Mouse (Mus musculus) adrenal gland, postnatal 4 days (tissue): ENCODE results near the gene Syndig1. TPM values are rescaled to one million over a fixed set of nuclear protein-coding genes. Genes with fewer than 3 reads are reported as not detected.

Experiments used
- DNase-seq, 2 experiments: peaks; one replicate each; pipeline ENCODE4 v3.0.0; 2021 to 2022; ENCODE audit warnings: low spot score in 2 of 2, mixed read lengths in 2 of 2
- total RNA-seq, 2 experiments: library from RNA; stranded (reverse); gene quantifications; 2 replicates each; pipeline ENCODE4 v1.2.3; 2021

The Syndig1 gene
- total RNA-seq, 2 experiments from 2014 or later: 2.9 to 3.5 TPM

- DNase-seq: no peak
Observed at GRCm38 (mm10) chr2:149872496-149872895, 43.5 kb downstream of the Syndig1 start.

GRCm38 (mm10) chr2:149873346-149873745 is 44.3 kb downstream of the Syndig1 start:
- DNase-seq: no peak

- no peak for DNase-seq
Observed at GRCm38 (mm10) chr2:149877954-149878353, 48.9 kb downstream of the Syndig1 start.

GRCm38 (mm10) chr2:149887634-149888033 is 58.6 kb downstream of the Syndig1 start:
- no peak for DNase-seq

GRCm38 (mm10) chr2:149891647-149892046 is 62.6 kb downstream of the Syndig1 start:
- DNase-seq: no peak

- no peak for DNase-seq
Observed at GRCm38 (mm10) chr2:149896337-149896736, 67.3 kb downstream of the Syndig1 start.

GRCm38 (mm10) chr2:149899615-149900014 is 70.6 kb downstream of the Syndig1 start:
- DNase-seq: no peak

- no peak for DNase-seq
Observed at GRCm38 (mm10) chr2:149900606-149901005, 71.6 kb downstream of the Syndig1 start.

- DNase-seq: no peak
Observed at GRCm38 (mm10) chr2:149904405-149904804, 75.4 kb downstream of the Syndig1 start.

- DNase-seq: no peak
Observed at GRCm38 (mm10) chr2:149906694-149907093, 77.7 kb downstream of the Syndig1 start.

GRCm38 (mm10) chr2:149917162-149917561 is 88.2 kb downstream of the Syndig1 start:
- DNase-seq: no peak

GRCm38 (mm10) chr2:149923561-149923960 is 94.5 kb downstream of the Syndig1 start:
- DNase-seq: no peak

GRCm38 (mm10) chr2:149925911-149926310 is 96.9 kb downstream of the Syndig1 start:
- DNase-seq: no peak

- DNase-seq: no peak
Observed at GRCm38 (mm10) chr2:149927001-149927400, 98.0 kb downstream of the Syndig1 start.

- no peak for DNase-seq
Observed at GRCm38 (mm10) chr2:149927481-149927880, 98.5 kb downstream of the Syndig1 start.

- no peak for DNase-seq
Observed at GRCm38 (mm10) chr2:149929986-149930385, 101.0 kb downstream of the Syndig1 start.

- no peak for DNase-seq
Observed at GRCm38 (mm10) chr2:149931111-149931510, 102.1 kb downstream of the Syndig1 start.

GRCm38 (mm10) chr2:149932095-149932494 is 103.1 kb downstream of the Syndig1 start:
- DNase-seq: no peak

GRCm38 (mm10) chr2:149933247-149933898 is 104.4 kb downstream of the Syndig1 start:
- no peak for DNase-seq

- DNase-seq: no peak
Observed at GRCm38 (mm10) chr2:149934139-149934538, 105.1 kb downstream of the Syndig1 start.

GRCm38 (mm10) chr2:149938829-149939228 is 109.8 kb downstream of the Syndig1 start:
- DNase-seq: no peak

- no peak for DNase-seq
Observed at GRCm38 (mm10) chr2:149939586-149939985, 110.6 kb downstream of the Syndig1 start.

- DNase-seq: no peak
Observed at GRCm38 (mm10) chr2:149950641-149951040, 121.6 kb downstream of the Syndig1 start.
